In genomic region chr10:21144627-21145504, GRCm38 (mm10) we compare ENCODE assay signal across 8 mouse cellular contexts. TPM values are rescaled to one million over a fixed set of nuclear protein-coding genes. Genes with fewer than 3 reads are reported as not detected.
DNase-seq lines count a peak whose midpoint lies in the region; ATAC-seq and TF ChIP-seq lines count a peak whose summit lies in the region.

No protein-coding gene starts in this region.

- H3K9ac ChIP-seq in hindbrain, embryonic 14.5 days = peak overlapping the region; percentile 60
- no peak overlapping the region for H3K9ac ChIP-seq in lung, postnatal 0 days (replicated peaks; ENCODE audit: low read depth)

- peak overlapping the region; percentile 82 for H3K27ac ChIP-seq in hindbrain, embryonic 14.5 days
- no peak overlapping the region for H3K27ac ChIP-seq in lung, postnatal 0 days (ENCODE audit: low read length)

- peak overlapping the region; percentile 73 for H3K4me2 ChIP-seq in hindbrain, embryonic 14.5 days (replicated peaks)
- peak overlapping the region; percentile 53 for H3K4me2 ChIP-seq in lung, postnatal 0 days (replicated peaks; ENCODE audit: low read depth, low read length)

- no peaks in the 10 kb centered on the region for H3K27me3 ChIP-seq in hindbrain, embryonic 14.5 days (ENCODE audit: control insufficient read depth, insufficient read depth, low read length)
- H3K27me3 ChIP-seq in lung, postnatal 0 days (replicated peaks; ENCODE audit: insufficient read depth, low read length) = no peaks in the 10 kb centered on the region

- TF ChIP-seq CTCF in lung, postnatal 0 days (IDR thresholded peaks at IDR 0.05) = no peak

- no peaks in the 10 kb centered on the region for H3K36me3 ChIP-seq in hindbrain, embryonic 14.5 days (replicated peaks; ENCODE audit: control insufficient read depth, insufficient read depth)
- H3K36me3 ChIP-seq in lung, postnatal 0 days (ENCODE audit: insufficient read depth, low read length) = no peaks in the 10 kb centered on the region

- 17% methylated on average over 27 of the region's 27 CpGs for WGBS in hindbrain, embryonic 14.5 days
- 23% methylated on average over 27 of the region's 27 CpGs for WGBS in lung, postnatal 0 days

- no peaks in the 10 kb centered on the region for H3K9me3 ChIP-seq in hindbrain, embryonic 14.5 days (ENCODE audit: control insufficient read depth, low read length)
- no peaks in the 10 kb centered on the region for H3K9me3 ChIP-seq in lung, postnatal 0 days (ENCODE audit: low read length)

- 0 out of 2 replicates have a peak, but pooled peaks cover 9% of the 10 kb centered on the region for H3K4me1 ChIP-seq in hindbrain, embryonic 14.5 days (replicated peaks; ENCODE audit: control insufficient read depth, insufficient read depth, low read length)
- H3K4me1 ChIP-seq in lung, postnatal 0 days (ENCODE audit: insufficient read depth, low read depth, low read length) = peaks cover 4% of the 10 kb centered on the region; the same call in 1 of the 2 replicates

- peak overlapping the region; percentile 50 for H3K4me3 ChIP-seq in hindbrain, embryonic 14.5 days (replicated peaks; ENCODE audit: low read length)
- peak overlapping the region; percentile 19 for H3K4me3 ChIP-seq in lung, postnatal 0 days (ENCODE audit: low read depth, low read length)

- DNase-seq in adrenal gland, adult (ENCODE audit: inconsistent age in 2 of 2, low spot score in 1 of 2) = peak; percentile 64 to 86
- DNase-seq in cerebellum, postnatal 25 days = peak; percentile 65 to 81
- peak; percentile 56 to 83 for DNase-seq in frontal cortex, adult 2 months (ENCODE audit: extremely low spot score in 1 of 2, low spot score in 1 of 2)
- peak; percentile 86 for DNase-seq in hindbrain, embryonic 14.5 days (ENCODE audit: low spot score)
- DNase-seq in left cerebral cortex, adult 11 months (ENCODE audit: low spot score) = peak; percentile 75
- DNase-seq in lung, postnatal 0 days (ENCODE audit: low spot score) = peak; percentile 65
- DNase-seq in retina, postnatal 1 day = peak; percentile 83
- no peak for DNase-seq in B cell, adult 2 months

- ATAC-seq in hindbrain, embryonic 14.5 days (ENCODE audit: low FRiP score) = peak; percentile 95
- ATAC-seq in lung, postnatal 0 days = peak; percentile 81

- no peak for TF ChIP-seq EP300 in lung, postnatal 0 days (IDR thresholded peaks at IDR 0.05)

RNA-seq across cellular contexts. Expression of gene Myb, which starts 15.9 kb away (rescaled TPM):
- 0.24 and 0.48 TPM in 2 replicates for polyA plus RNA-seq in frontal cortex, adult 2 months (2012; rRNA removed)
- polyA plus RNA-seq in hindbrain, embryonic 14.5 days (2014; fragmentation: Nextera tagmentation; extraction: Ambion mirVana) = 2.2 and 2.3 TPM in 2 replicates
- polyA plus RNA-seq in lung, postnatal 0 days (2015; fragmentation: Nextera tagmentation; extraction: Ambion mirVana) = 5.2 and 5.5 TPM in 2 replicates

Comparison
In these comparisons a context has a peak if more than half of its experiments do, and no peak if none do; other contexts are left out.
1. DNase-seq: peak in adrenal gland, adult (2 of 2), cerebellum, postnatal 25 days (2 of 2), frontal cortex, adult 2 months (2 of 2), hindbrain, embryonic 14.5 days (single experiment), left cerebral cortex, adult 11 months (single experiment), lung, postnatal 0 days (single experiment) and retina, postnatal 1 day (single experiment); none in B cell, adult 2 months (0 of 2).